Mouse (Mus musculus): ENCODE measurements around the gene Tyrobp. TPM values are rescaled to one million over a fixed set of nuclear protein-coding genes. Genes with fewer than 3 reads are reported as not detected.

Gene Tyrobp
- 10 to 100 TPM; 25.9 to 26.6 TPM for total RNA-seq (2021)
- long read RNA-seq, experiment 1, partial matches to known transcripts, result 0 of 3 reads
- long read RNA-seq, experiment 1, other reads (novel, unspliced or antisense), result 0 of 3 reads
- long read RNA-seq, experiment 2, transcript Tyrobp-202 (5 exons, 597 nt), result major isoform, 5 of 5 reads
- long read RNA-seq, experiment 2, partial matches to known transcripts, result 0 of 5 reads
- long read RNA-seq, experiment 2, other reads (novel, unspliced or antisense), result 0 of 5 reads

GRCm38 (mm10) chr7:30413596-30413995, at the start of gene Tyrobp:
Tyrobp (plus strand) TSS chr7:30413760.
- H3K27ac ChIP-seq, result peak within 1 kb of the TSS; percentile 40; the same call in 1 of the 2 replicates
- H3K4me3 ChIP-seq, result no peak within 1 kb of the TSS
- intact Hi-C loops (cut with DNase I), result no loop called here
- TF ChIP-seq CTCF (IDR thresholded peaks at IDR 0.05), result no peak
- no peak for DNase-seq (ENCODE audit: extremely low spot score in 1 of 2, low spot score in 2 of 2)

GRCm38 (mm10) chr7:30367466-30367865, 46.1 kb upstream of the Tyrobp start:
- no peak for TF ChIP-seq CTCF (IDR thresholded peaks at IDR 0.05)
- intact Hi-C loops (cut with DNase I), result no loop called here
- H3K27ac ChIP-seq, result no peak overlapping the region
- no peak for DNase-seq (ENCODE audit: extremely low spot score in 1 of 2, low spot score in 2 of 2)
- no peak overlapping the region for H3K4me3 ChIP-seq

- intact Hi-C loops (cut with DNase I), result loop anchor here (1.0 to 2.0 kb wide), 2 partner anchors 49 to 59 kb away; no protein-coding TSS in a partner anchor
- TF ChIP-seq CTCF (IDR thresholded peaks at IDR 0.05), result peak; percentile 95
These were observed 40.0 kb upstream of the Tyrobp start for GRCm38 (mm10) chr7:30373501-30373962.

GRCm38 (mm10) chr7:30380061-30380460, 33.5 kb upstream of the Tyrobp start:
- H3K27ac ChIP-seq, result no peak overlapping the region
- no peak overlapping the region for H3K4me3 ChIP-seq
- no peak for DNase-seq (ENCODE audit: extremely low spot score in 1 of 2, low spot score in 2 of 2)
- no peak for TF ChIP-seq CTCF (IDR thresholded peaks at IDR 0.05)
- intact Hi-C loops (cut with DNase I), result no loop called here

More at GRCm38 (mm10) chr7:30373501-30373962, 40.0 kb upstream of the Tyrobp start:
- DNase-seq (ENCODE audit: extremely low spot score in 1 of 2, low spot score in 2 of 2), result peak; percentile 91 to 94
- Histone ChIP-seq H3K27ac (peak overlapping the region; percentile 95), H3K4me3 (peak overlapping the region; percentile 49)

- Histone ChIP-seq H3K27ac (no peak overlapping the region), H3K4me3 (no peak overlapping the region)
- DNase-seq (ENCODE audit: extremely low spot score in 1 of 2, low spot score in 2 of 2), result no peak
- TF ChIP-seq CTCF (IDR thresholded peaks at IDR 0.05), result no peak
- intact Hi-C loops (cut with DNase I), result no loop called here
These were observed 29.5 kb upstream of the Tyrobp start for GRCm38 (mm10) chr7:30384106-30384505.

GRCm38 (mm10) chr7:30392746-30393520, 20.6 kb upstream of the Tyrobp start:
- H3K27ac ChIP-seq, result no peak overlapping the region; the same call in 1 of the 2 replicates
- intact Hi-C loops (cut with DNase I), result no loop called here
- no peak overlapping the region for H3K4me3 ChIP-seq
- no peak for DNase-seq (ENCODE audit: extremely low spot score in 1 of 2, low spot score in 2 of 2)
- no peak for TF ChIP-seq CTCF (IDR thresholded peaks at IDR 0.05)

- no peak for DNase-seq (ENCODE audit: extremely low spot score in 1 of 2, low spot score in 2 of 2)
- Histone ChIP-seq H3K4me3 (no peak overlapping the region), H3K27ac (peak overlapping the region; percentile 57)
- intact Hi-C loops (cut with DNase I), result no loop called here
- TF ChIP-seq CTCF (IDR thresholded peaks at IDR 0.05), result no peak
These were observed 19.9 kb upstream of the Tyrobp start for GRCm38 (mm10) chr7:30393631-30394030.

- no peak for DNase-seq (ENCODE audit: extremely low spot score in 1 of 2, low spot score in 2 of 2)
- no peak for TF ChIP-seq CTCF (IDR thresholded peaks at IDR 0.05)
These were observed 19.2 kb upstream of the Tyrobp start for GRCm38 (mm10) chr7:30394379-30394778.

GRCm38 (mm10) chr7:30394871-30395270, 18.7 kb upstream of the Tyrobp start:
- DNase-seq (ENCODE audit: extremely low spot score in 1 of 2, low spot score in 2 of 2), result no peak
- H3K27ac ChIP-seq, result no peak overlapping the region
- intact Hi-C loops (cut with DNase I), result no loop called here
- peak; percentile 33 for TF ChIP-seq CTCF (IDR thresholded peaks at IDR 0.05)
- no peak overlapping the region for H3K4me3 ChIP-seq

More at GRCm38 (mm10) chr7:30394379-30394778, 19.2 kb upstream of the Tyrobp start:
- Histone ChIP-seq H3K4me3 (no peak overlapping the region), H3K27ac (peak overlapping the region; percentile 57; the same call in 1 of the 2 replicates)
- intact Hi-C loops (cut with DNase I), result no loop called here

GRCm38 (mm10) chr7:30399671-30400070, 13.9 kb upstream of the Tyrobp start:
- DNase-seq (ENCODE audit: extremely low spot score in 1 of 2, low spot score in 2 of 2), result no peak
- intact Hi-C loops (cut with DNase I), result no loop called here
- Histone ChIP-seq H3K27ac (no peak overlapping the region), H3K4me3 (no peak overlapping the region)
- TF ChIP-seq CTCF (IDR thresholded peaks at IDR 0.05), result no peak

GRCm38 (mm10) chr7:30402343-30402742, 11.2 kb upstream of the Tyrobp start:
- Histone ChIP-seq H3K4me3 (no peak overlapping the region), H3K27ac (no peak overlapping the region)
- intact Hi-C loops (cut with DNase I), result no loop called here
- no peak for TF ChIP-seq CTCF (IDR thresholded peaks at IDR 0.05)
- DNase-seq (ENCODE audit: extremely low spot score in 1 of 2, low spot score in 2 of 2), result no peak

- TF ChIP-seq CTCF (IDR thresholded peaks at IDR 0.05), result no peak
- no peak for DNase-seq (ENCODE audit: extremely low spot score in 1 of 2, low spot score in 2 of 2)
- intact Hi-C loops (cut with DNase I), result no loop called here
- no peak overlapping the region for H3K27ac ChIP-seq
- H3K4me3 ChIP-seq, result no peak overlapping the region
These were observed 4.9 kb upstream of the Tyrobp start for GRCm38 (mm10) chr7:30408639-30409038.
